Mouse (Mus musculus): ENCODE data around the gene Pfkm. TPM values are rescaled to one million over a fixed set of nuclear protein-coding genes. Genes with fewer than 3 reads are reported as not detected.

Gene Pfkm
- polyA plus RNA-seq, 1 experiment from 2014 or later, result 41.3 TPM

GRCm38 (mm10) chr15:98139763-98140162 is 47.4 kb downstream of the Pfkm start:
- Histone ChIP-seq H3K27me3 (ENCODE audit: control insufficient read depth, insufficient read depth, low read length) (no peaks in the 10 kb centered on the region), H3K27ac (ENCODE audit: low read depth, low read length) (no peak overlapping the region), H3K4me1 (ENCODE audit: control insufficient read depth, insufficient read depth, low read length) (no peaks in the 10 kb centered on the region; the same call in 1 of the 2 replicates), H3K36me3 (ENCODE audit: control insufficient read depth, insufficient read depth, low read length) (peaks cover 7% of the 10 kb centered on the region), H3K9me3 (ENCODE audit: control insufficient read depth, low read length) (no peaks in the 10 kb centered on the region), H3K9ac (ENCODE audit: low read length) (no peak overlapping the region), H3K4me3 (ENCODE audit: low read depth, low read length) (no peak overlapping the region), H3K4me2 (ENCODE audit: low read depth) (no peak overlapping the region)
- 74% methylated on average over 7 of the region's 7 CpGs for WGBS
- no peak for ATAC-seq (ENCODE audit: insufficient read depth, low FRiP score, low TSS enrichment)
- DNase-seq (ENCODE audit: low spot score), result no peak

- no peaks in the 10 kb centered on the region; the same call in 1 of the 2 replicates for H3K4me1 ChIP-seq (ENCODE audit: control insufficient read depth, insufficient read depth, low read length)
- 96% methylated on average over 5 of the region's 5 CpGs for WGBS
- no peak for ATAC-seq (ENCODE audit: insufficient read depth, low FRiP score, low TSS enrichment)
- H3K4me2 ChIP-seq (ENCODE audit: low read depth), result no peak overlapping the region
- no peak overlapping the region for H3K27ac ChIP-seq (ENCODE audit: low read depth, low read length)
- H3K9ac ChIP-seq (ENCODE audit: low read length), result no peak overlapping the region
- H3K27me3 ChIP-seq (ENCODE audit: control insufficient read depth, insufficient read depth, low read length), result no peaks in the 10 kb centered on the region
- H3K9me3 ChIP-seq (ENCODE audit: control insufficient read depth, low read length), result no peaks in the 10 kb centered on the region
- H3K36me3 ChIP-seq (ENCODE audit: control insufficient read depth, insufficient read depth, low read length), result peaks cover 4% of the 10 kb centered on the region; the same call in 1 of the 2 replicates
- DNase-seq (ENCODE audit: low spot score), result no peak
- no peak overlapping the region for H3K4me3 ChIP-seq (ENCODE audit: low read depth, low read length)
These were observed 48.4 kb downstream of the Pfkm start for GRCm38 (mm10) chr15:98140809-98141208.

- Histone ChIP-seq H3K36me3 (ENCODE audit: control insufficient read depth, insufficient read depth, low read length) (peaks cover 4% of the 10 kb centered on the region; the same call in 1 of the 2 replicates), H3K27ac (ENCODE audit: low read depth, low read length) (no peak overlapping the region), H3K9me3 (ENCODE audit: control insufficient read depth, low read length) (no peaks in the 10 kb centered on the region), H3K27me3 (ENCODE audit: control insufficient read depth, insufficient read depth, low read length) (no peaks in the 10 kb centered on the region), H3K4me2 (ENCODE audit: low read depth) (no peak overlapping the region), H3K9ac (ENCODE audit: low read length) (no peak overlapping the region), H3K4me1 (ENCODE audit: control insufficient read depth, insufficient read depth, low read length) (no peaks in the 10 kb centered on the region; the same call in 1 of the 2 replicates), H3K4me3 (ENCODE audit: low read depth, low read length) (no peak overlapping the region)
- no peak for ATAC-seq (ENCODE audit: insufficient read depth, low FRiP score, low TSS enrichment)
- 91% methylated on average over 10 of the region's 10 CpGs for WGBS
- no peak for DNase-seq (ENCODE audit: low spot score)
These were observed 50.1 kb downstream of the Pfkm start for GRCm38 (mm10) chr15:98142515-98142914.

- H3K4me2 ChIP-seq (ENCODE audit: low read depth), result peak overlapping the region; percentile 93
- H3K4me1 ChIP-seq (ENCODE audit: control insufficient read depth, insufficient read depth, low read length), result no peaks in the 10 kb centered on the region; the same call in 1 of the 2 replicates
- ATAC-seq (ENCODE audit: insufficient read depth, low FRiP score, low TSS enrichment), result no peak; the same call in 1 of the 2 replicates
- no peaks in the 10 kb centered on the region for H3K9me3 ChIP-seq (ENCODE audit: control insufficient read depth, low read length)
- peaks cover 4% of the 10 kb centered on the region; the same call in 1 of the 2 replicates for H3K36me3 ChIP-seq (ENCODE audit: control insufficient read depth, insufficient read depth, low read length)
- DNase-seq (ENCODE audit: low spot score), result no peak
- H3K4me3 ChIP-seq (ENCODE audit: low read depth, low read length), result peak overlapping the region; percentile 94
- H3K27me3 ChIP-seq (ENCODE audit: control insufficient read depth, insufficient read depth, low read length), result no peaks in the 10 kb centered on the region
- H3K27ac ChIP-seq (ENCODE audit: low read depth, low read length), result peak overlapping the region; percentile 73
- peak overlapping the region; percentile 95 for H3K9ac ChIP-seq (ENCODE audit: low read length)
- under 1% methylated on average over 36 of the region's 36 CpGs for WGBS
These were observed 52.6 kb downstream of the Pfkm start for GRCm38 (mm10) chr15:98144861-98145507.

- Histone ChIP-seq H3K9ac (ENCODE audit: low read length) (peak overlapping the region; percentile 95), H3K9me3 (ENCODE audit: control insufficient read depth, low read length) (no peaks in the 10 kb centered on the region), H3K4me1 (ENCODE audit: control insufficient read depth, insufficient read depth, low read length) (no peaks in the 10 kb centered on the region; the same call in 1 of the 2 replicates), H3K4me2 (ENCODE audit: low read depth) (peak overlapping the region; percentile 93), H3K4me3 (ENCODE audit: low read depth, low read length) (peak overlapping the region; percentile 94), H3K27ac (ENCODE audit: low read depth, low read length) (peak overlapping the region; percentile 73), H3K36me3 (ENCODE audit: control insufficient read depth, insufficient read depth, low read length) (peaks cover 4% of the 10 kb centered on the region; the same call in 1 of the 2 replicates), H3K27me3 (ENCODE audit: control insufficient read depth, insufficient read depth, low read length) (no peaks in the 10 kb centered on the region)
- DNase-seq (ENCODE audit: low spot score), result peak; percentile 95
- WGBS, result 1% methylated on average over 38 of the region's 38 CpGs
- peak; percentile 98 for ATAC-seq (ENCODE audit: insufficient read depth, low FRiP score, low TSS enrichment)
These were observed 53.3 kb downstream of the Pfkm start for GRCm38 (mm10) chr15:98145559-98146181.

- no peak for ATAC-seq (ENCODE audit: insufficient read depth, low FRiP score, low TSS enrichment)
- no peak overlapping the region for H3K27ac ChIP-seq (ENCODE audit: low read depth, low read length)
- H3K36me3 ChIP-seq (ENCODE audit: control insufficient read depth, insufficient read depth, low read length), result no peaks in the 10 kb centered on the region
- H3K9ac ChIP-seq (ENCODE audit: low read length), result no peak overlapping the region
- no peaks in the 10 kb centered on the region; the same call in 1 of the 2 replicates for H3K4me1 ChIP-seq (ENCODE audit: control insufficient read depth, insufficient read depth, low read length)
- no peak for DNase-seq (ENCODE audit: low spot score)
- no peak overlapping the region for H3K4me3 ChIP-seq (ENCODE audit: low read depth, low read length)
- 81% methylated on average over 3 of the region's 3 CpGs for WGBS
- H3K9me3 ChIP-seq (ENCODE audit: control insufficient read depth, low read length), result no peaks in the 10 kb centered on the region
- no peak overlapping the region for H3K4me2 ChIP-seq (ENCODE audit: low read depth)
- H3K27me3 ChIP-seq (ENCODE audit: control insufficient read depth, insufficient read depth, low read length), result no peaks in the 10 kb centered on the region
These were observed 56.0 kb downstream of the Pfkm start for GRCm38 (mm10) chr15:98148356-98148755.

GRCm38 (mm10) chr15:98149166-98149602 is 56.8 kb downstream of the Pfkm start:
- no peak for DNase-seq (ENCODE audit: low spot score)

GRCm38 (mm10) chr15:98152916-98153315 is 60.5 kb downstream of the Pfkm start:
- ATAC-seq (ENCODE audit: insufficient read depth, low FRiP score, low TSS enrichment), result no peak
- Histone ChIP-seq H3K27ac (ENCODE audit: low read depth, low read length) (no peak overlapping the region), H3K9ac (ENCODE audit: low read length) (no peak overlapping the region), H3K4me3 (ENCODE audit: low read depth, low read length) (no peak overlapping the region), H3K4me2 (ENCODE audit: low read depth) (no peak overlapping the region), H3K27me3 (ENCODE audit: control insufficient read depth, insufficient read depth, low read length) (no peaks in the 10 kb centered on the region), H3K9me3 (ENCODE audit: control insufficient read depth, low read length) (no peaks in the 10 kb centered on the region), H3K4me1 (ENCODE audit: control insufficient read depth, insufficient read depth, low read length) (no peaks in the 10 kb centered on the region), H3K36me3 (ENCODE audit: control insufficient read depth, insufficient read depth, low read length) (no peaks in the 10 kb centered on the region)
- WGBS, result 83% methylated on average over 7 of the region's 7 CpGs
- no peak for DNase-seq (ENCODE audit: low spot score)

More at GRCm38 (mm10) chr15:98149166-98149602, 56.8 kb downstream of the Pfkm start:
- Histone ChIP-seq H3K27me3 (ENCODE audit: control insufficient read depth, insufficient read depth, low read length) (no peaks in the 10 kb centered on the region), H3K36me3 (ENCODE audit: control insufficient read depth, insufficient read depth, low read length) (no peaks in the 10 kb centered on the region), H3K4me3 (ENCODE audit: low read depth, low read length) (no peak overlapping the region), H3K27ac (ENCODE audit: low read depth, low read length) (no peak overlapping the region), H3K9me3 (ENCODE audit: control insufficient read depth, low read length) (no peaks in the 10 kb centered on the region), H3K9ac (ENCODE audit: low read length) (no peak overlapping the region), H3K4me2 (ENCODE audit: low read depth) (no peak overlapping the region), H3K4me1 (ENCODE audit: control insufficient read depth, insufficient read depth, low read length) (no peaks in the 10 kb centered on the region; the same call in 1 of the 2 replicates)
- no peak for ATAC-seq (ENCODE audit: insufficient read depth, low FRiP score, low TSS enrichment)
- 82% methylated on average over 10 of the region's 10 CpGs for WGBS
